Mouse (Mus musculus): ENCODE results near the gene Msl1. TPM values are rescaled to one million over a fixed set of nuclear protein-coding genes. Genes with fewer than 3 reads are reported as not detected.

Gene Msl1
- polyA plus RNA-seq, 1 experiment from 2014 or later, result 21.6 TPM

GRCm38 (mm10) chr11:98849196-98849894 is 54.0 kb downstream of the Msl1 start:
- WGBS, result 11% methylated on average over 19 of the region's 19 CpGs
- Histone ChIP-seq H3K4me3 (ENCODE audit: low read length) (no peak overlapping the region), H3K36me3 (ENCODE audit: control insufficient read depth, insufficient read depth, low read length) (no peaks in the 10 kb centered on the region), H3K9me3 (ENCODE audit: control insufficient read depth, low read length) (no peaks in the 10 kb centered on the region), H3K4me2 (replicated peaks; ENCODE audit: low read depth, low read length) (no peak overlapping the region), H3K9ac (ENCODE audit: low read depth, low read length) (no peak overlapping the region), H3K4me1 (ENCODE audit: control insufficient read depth, insufficient read depth, low read length) (peaks cover 5% of the 10 kb centered on the region; the same call in 1 of the 2 replicates), H3K27ac (ENCODE audit: low read depth, low read length) (no peak overlapping the region), H3K27me3 (ENCODE audit: control insufficient read depth, insufficient read depth, low read length) (no peaks in the 10 kb centered on the region)
- no peak for ATAC-seq (ENCODE audit: low FRiP score, low TSS enrichment)

- Histone ChIP-seq H3K27ac (ENCODE audit: low read depth, low read length) (no peak overlapping the region), H3K9ac (ENCODE audit: low read depth, low read length) (no peak overlapping the region), H3K4me2 (replicated peaks; ENCODE audit: low read depth, low read length) (no peak overlapping the region), H3K4me3 (ENCODE audit: low read length) (no peak overlapping the region), H3K36me3 (ENCODE audit: control insufficient read depth, insufficient read depth, low read length) (no peaks in the 10 kb centered on the region), H3K4me1 (ENCODE audit: control insufficient read depth, insufficient read depth, low read length) (peaks cover 5% of the 10 kb centered on the region; the same call in 1 of the 2 replicates), H3K27me3 (ENCODE audit: control insufficient read depth, insufficient read depth, low read length) (no peaks in the 10 kb centered on the region), H3K9me3 (ENCODE audit: control insufficient read depth, low read length) (no peaks in the 10 kb centered on the region)
- 68% methylated on average over 26 of the region's 26 CpGs for WGBS
- ATAC-seq (ENCODE audit: low FRiP score, low TSS enrichment), result no peak
Measured at GRCm38 (mm10) chr11:98850100-98851093, 55.1 kb downstream of the Msl1 start.

DNA sequence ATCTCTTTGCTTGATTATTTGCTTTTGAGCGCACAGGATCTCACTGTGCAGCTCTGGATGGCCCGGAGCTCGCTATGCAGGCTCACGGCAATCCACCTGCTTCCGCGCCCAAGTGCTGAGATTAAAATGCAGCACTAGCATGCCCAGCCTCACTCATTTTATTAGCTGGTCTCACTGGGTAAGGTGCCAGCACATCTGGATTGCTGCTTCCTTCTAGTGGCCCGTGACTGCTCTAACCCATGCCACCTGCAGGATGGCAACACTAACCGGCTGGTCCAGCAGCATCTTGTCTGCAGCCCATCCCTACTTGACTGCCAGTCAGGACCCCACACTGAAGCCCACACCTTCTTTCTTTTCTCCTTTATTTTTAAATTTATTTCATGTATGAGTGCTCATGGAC is 58.8 kb downstream of the Msl1 start:
- H3K27ac ChIP-seq (ENCODE audit: low read depth, low read length), result no peak overlapping the region
- WGBS, result 95% methylated on average over 8 of the region's 8 CpGs
- H3K36me3 ChIP-seq (ENCODE audit: control insufficient read depth, insufficient read depth, low read length), result no peaks in the 10 kb centered on the region
- no peak overlapping the region for H3K4me3 ChIP-seq (ENCODE audit: low read length)
- no peaks in the 10 kb centered on the region for H3K27me3 ChIP-seq (ENCODE audit: control insufficient read depth, insufficient read depth, low read length)
- ATAC-seq (ENCODE audit: low FRiP score, low TSS enrichment), result no peak
- H3K9ac ChIP-seq (ENCODE audit: low read depth, low read length), result no peak overlapping the region
- H3K4me2 ChIP-seq (replicated peaks; ENCODE audit: low read depth, low read length), result no peak overlapping the region
- no peaks in the 10 kb centered on the region for H3K9me3 ChIP-seq (ENCODE audit: control insufficient read depth, low read length)
- H3K4me1 ChIP-seq (ENCODE audit: control insufficient read depth, insufficient read depth, low read length), result peaks cover 3% of the 10 kb centered on the region; the same call in 1 of the 2 replicates

DNA sequence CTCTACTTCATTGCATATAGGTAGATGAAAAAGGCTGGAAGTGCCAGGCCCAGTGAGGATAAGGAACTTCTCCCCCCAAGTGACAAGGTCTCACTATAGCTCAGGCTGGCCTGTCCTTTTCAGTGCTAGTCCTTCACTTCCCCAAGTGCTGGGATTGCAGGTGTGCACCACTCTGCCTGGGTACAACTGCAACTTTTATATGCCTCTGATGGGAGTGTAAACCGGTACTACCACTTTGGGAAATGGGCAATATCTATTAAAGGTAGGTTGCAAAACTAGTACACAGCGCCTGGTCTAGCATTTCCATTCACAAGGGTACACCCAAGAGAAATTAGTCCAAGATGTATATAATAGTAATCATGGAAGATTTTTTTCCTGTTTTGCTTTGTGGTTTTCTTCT is 59.3 kb downstream of the Msl1 start:
- no peak for ATAC-seq (ENCODE audit: low FRiP score, low TSS enrichment)
- Histone ChIP-seq H3K36me3 (ENCODE audit: control insufficient read depth, insufficient read depth, low read length) (no peaks in the 10 kb centered on the region), H3K27me3 (ENCODE audit: control insufficient read depth, insufficient read depth, low read length) (no peaks in the 10 kb centered on the region), H3K9ac (ENCODE audit: low read depth, low read length) (no peak overlapping the region), H3K27ac (ENCODE audit: low read depth, low read length) (no peak overlapping the region), H3K9me3 (ENCODE audit: control insufficient read depth, low read length) (no peaks in the 10 kb centered on the region), H3K4me1 (ENCODE audit: control insufficient read depth, insufficient read depth, low read length) (no peaks in the 10 kb centered on the region; the same call in 1 of the 2 replicates), H3K4me3 (ENCODE audit: low read length) (no peak overlapping the region), H3K4me2 (replicated peaks; ENCODE audit: low read depth, low read length) (no peak overlapping the region)
- WGBS, result 87% methylated on average over 2 of the region's 2 CpGs

Other genes starting within 250 kb of the Msl1 start
- 0.26 and 0.73 TPM in 2 replicates for gene Ikzf3, start 249.5 kb upstream of the Msl1 start, polyA plus RNA-seq (2014; fragmentation: Nextera tagmentation; extraction: Ambion mirVana)
- 0.30 and 0.61 TPM in 2 replicates for gene Zpbp2, start 244.4 kb upstream of the Msl1 start, polyA plus RNA-seq (2014; fragmentation: Nextera tagmentation; extraction: Ambion mirVana)
- 7.1 and 26.6 TPM in 2 replicates for gene Ormdl3, start 208.1 kb upstream of the Msl1 start, polyA plus RNA-seq (2014; fragmentation: Nextera tagmentation; extraction: Ambion mirVana)
- gene Lrrc3c, start 197.2 kb upstream of the Msl1 start, polyA plus RNA-seq (2014; fragmentation: Nextera tagmentation; extraction: Ambion mirVana), result not detected in 2 replicates
- 0.60 and 1.2 TPM in 2 replicates for gene Gm12355, start 169.9 kb upstream of the Msl1 start, polyA plus RNA-seq (2014; fragmentation: Nextera tagmentation; extraction: Ambion mirVana)
- not detected in 2 replicates for gene Gsdma3, start 169.2 kb upstream of the Msl1 start, polyA plus RNA-seq (2014; fragmentation: Nextera tagmentation; extraction: Ambion mirVana)
- not detected in 2 replicates for gene Gsdma2, start 148.8 kb upstream of the Msl1 start, polyA plus RNA-seq (2014; fragmentation: Nextera tagmentation; extraction: Ambion mirVana)
- gene Gsdma, start 131.2 kb upstream of the Msl1 start, polyA plus RNA-seq (2014; fragmentation: Nextera tagmentation; extraction: Ambion mirVana), result 0.16 TPM in 1 of 2 replicates, not detected in the other
- gene Psmd3, start 113.0 kb upstream of the Msl1 start, polyA plus RNA-seq (2014; fragmentation: Nextera tagmentation; extraction: Ambion mirVana), result 181 and 187 TPM in 2 replicates
- gene Csf3, start 94.3 kb upstream of the Msl1 start, polyA plus RNA-seq (2014; fragmentation: Nextera tagmentation; extraction: Ambion mirVana), result not detected in 2 replicates
- gene Med24, start 66.1 kb upstream of the Msl1 start, polyA plus RNA-seq (2014; fragmentation: Nextera tagmentation; extraction: Ambion mirVana), result 39.5 and 59.1 TPM in 2 replicates
- 28.0 and 31.8 TPM in 2 replicates for gene Thra, start 54.9 kb upstream of the Msl1 start, polyA plus RNA-seq (2014; fragmentation: Nextera tagmentation; extraction: Ambion mirVana)
- 1.6 and 2.6 TPM in 2 replicates for gene Nr1d1, start 20.2 kb upstream of the Msl1 start, polyA plus RNA-seq (2014; fragmentation: Nextera tagmentation; extraction: Ambion mirVana)
- gene Casc3, start 9.4 kb downstream of the Msl1 start, polyA plus RNA-seq (2014; fragmentation: Nextera tagmentation; extraction: Ambion mirVana), result 28.1 and 43.1 TPM in 2 replicates
- gene Rapgefl1, start 41.3 kb downstream of the Msl1 start, polyA plus RNA-seq (2014; fragmentation: Nextera tagmentation; extraction: Ambion mirVana), result 1.6 and 2.4 TPM in 2 replicates
- 6.5 and 6.7 TPM in 2 replicates for gene Wipf2, start 68.1 kb downstream of the Msl1 start, polyA plus RNA-seq (2014; fragmentation: Nextera tagmentation; extraction: Ambion mirVana)
- 32.5 and 44.1 TPM in 2 replicates for gene Cdc6, start 112.3 kb downstream of the Msl1 start, polyA plus RNA-seq (2014; fragmentation: Nextera tagmentation; extraction: Ambion mirVana)
- gene Rara, start 132.3 kb downstream of the Msl1 start, polyA plus RNA-seq (2014; fragmentation: Nextera tagmentation; extraction: Ambion mirVana), result 27.7 and 36.7 TPM in 2 replicates
- 0.64 TPM in 1 of 2 replicates, not detected in the other for gene Gjd3, start 187.5 kb downstream of the Msl1 start, polyA plus RNA-seq (2014; fragmentation: Nextera tagmentation; extraction: Ambion mirVana)
- 284 and 300 TPM in 2 replicates for gene Top2a, start 228.7 kb downstream of the Msl1 start, polyA plus RNA-seq (2014; fragmentation: Nextera tagmentation; extraction: Ambion mirVana)
- gene Igfbp4, start 245.7 kb downstream of the Msl1 start, polyA plus RNA-seq (2014; fragmentation: Nextera tagmentation; extraction: Ambion mirVana), result 421 and 542 TPM in 2 replicates

All from kidney, embryonic 14.5 days (tissue).